Mouse (Mus musculus) forebrain, embryonic 15.5 days (tissue): ENCODE data around the gene Asb8. TPM values are rescaled to one million over a fixed set of nuclear protein-coding genes. Genes with fewer than 3 reads are reported as not detected.

Source experiments
- ATAC-seq: fragments of 200-750 bp; cut with Nextera tagmentation; replicated peaks from 2 replicates; pipeline ENCODE4 v1.8.0; 2017; ENCODE audit warnings: mild to moderate bottlenecking, moderate TSS enrichment, moderate library complexity
- H3K27ac ChIP-seq: fragments of 300-500 bp; sonication (generic); replicated peaks from 2 replicates; pipeline ENCODE4 v1.5.1; 2015; ENCODE audit warnings: mild to moderate bottlenecking, inconsistent platforms
- H3K27me3 ChIP-seq: fragments of 300-500 bp; sonication (generic); 2 replicates; pipeline ENCODE4 v1.6.1; 2015; ENCODE audit warnings: inconsistent platforms
- H3K36me3 ChIP-seq: fragments of 300-500 bp; sonication (generic); 2 replicates; pipeline ENCODE4 v1.6.1; 2015; ENCODE audit warnings: mild to moderate bottlenecking, inconsistent platforms
- H3K4me1 ChIP-seq: fragments of 300-500 bp; sonication (generic); 2 replicates; pipeline ENCODE4 v1.6.1; 2015; ENCODE audit warnings: inconsistent platforms
- H3K4me2 ChIP-seq: fragments of 300-500 bp; sonication (generic); replicated peaks from 2 replicates; pipeline ENCODE4 v1.6.1; 2015; ENCODE audit warnings: mild to moderate bottlenecking, inconsistent platforms
- H3K4me3 ChIP-seq: fragments of 300-500 bp; sonication (generic); 2 replicates; pipeline ENCODE4 v1.5.1; 2015; ENCODE audit warnings: mild to moderate bottlenecking, inconsistent platforms
- H3K9ac ChIP-seq: fragments of 300-500 bp; sonication (generic); replicated peaks from 2 replicates; pipeline ENCODE4 v1.6.1; 2015; ENCODE audit warnings: mild to moderate bottlenecking, inconsistent platforms
- H3K9me3 ChIP-seq: fragments of 300-500 bp; sonication (generic); 2 replicates; pipeline ENCODE4 v1.6.1; 2016; ENCODE audit warnings: inconsistent platforms
- WGBS: fragments of 180-500 bp; shearing (Covaris S2); methylation state at CpG from one replicate; pipeline ENCODE4 v1.1.7; 2015; ENCODE audit warnings: mixed read lengths; 5-methylcytosine and 5-hydroxymethylcytosine counted together
- polyA plus RNA-seq: library from polyadenylated mRNA; unstranded; fragments of >200 nt; fragmentation: Nextera tagmentation; extraction: Ambion mirVana; gene quantifications from 2 replicates; pipeline ENCODE4 v1.2.1, GENCODE M21; 2015

Gene Asb8
- polyA plus RNA-seq, 1 experiment from 2014 or later: 45.0 TPM

GRCm38 (mm10) chr15:98170917-98171316 is 5.5 kb upstream of the Asb8 start:
- peaks cover 37% of the 10 kb centered on the region for H3K4me1 ChIP-seq
- H3K4me2 ChIP-seq: 0 out of 2 replicates have a peak overlapping the region, but pooled peaks have one; percentile 86
- 67% methylated on average over 9 of the region's 9 CpGs for WGBS
- H3K27me3 ChIP-seq: peaks cover 25% of the 10 kb centered on the region; the same call in 1 of the 2 replicates
- H3K9me3 ChIP-seq: no peaks in the 10 kb centered on the region
- no peak for ATAC-seq
- H3K4me3 ChIP-seq: no peak overlapping the region
- no peaks in the 10 kb centered on the region for H3K36me3 ChIP-seq
- no peak overlapping the region for H3K9ac ChIP-seq
- H3K27ac ChIP-seq: no peak overlapping the region

- H3K27me3 ChIP-seq: peaks cover 25% of the 10 kb centered on the region; the same call in 1 of the 2 replicates
- 31% methylated on average over 7 of the region's 7 CpGs for WGBS
- H3K4me2 ChIP-seq: peak overlapping the region; percentile 86
- peaks cover 37% of the 10 kb centered on the region for H3K4me1 ChIP-seq
- H3K27ac ChIP-seq: no peak overlapping the region
- no peaks in the 10 kb centered on the region for H3K36me3 ChIP-seq
- ATAC-seq: no peak
- H3K9me3 ChIP-seq: no peaks in the 10 kb centered on the region
- H3K9ac ChIP-seq: 0 out of 2 replicates have a peak overlapping the region, but pooled peaks have one; percentile 4
- H3K4me3 ChIP-seq: peak overlapping the region; percentile 68
These were observed 4.9 kb upstream of the Asb8 start for GRCm38 (mm10) chr15:98170365-98170764.

- 4% methylated on average over 19 of the region's 19 CpGs for WGBS
- H3K27ac ChIP-seq: no peak overlapping the region
- ATAC-seq: no peak
- H3K4me2 ChIP-seq: peak overlapping the region; percentile 86
- H3K36me3 ChIP-seq: no peaks in the 10 kb centered on the region
- peaks cover 25% of the 10 kb centered on the region; the same call in 1 of the 2 replicates for H3K27me3 ChIP-seq
- no peaks in the 10 kb centered on the region for H3K9me3 ChIP-seq
- H3K4me3 ChIP-seq: peak overlapping the region; percentile 68
- H3K4me1 ChIP-seq: peaks cover 32% of the 10 kb centered on the region
- peak overlapping the region; percentile 82 for H3K9ac ChIP-seq
These were observed 3.2 kb upstream of the Asb8 start for GRCm38 (mm10) chr15:98168622-98169004.

- Histone ChIP-seq H3K4me1 (peaks cover 30% of the 10 kb centered on the region), H3K9me3 (no peaks in the 10 kb centered on the region), H3K9ac (peak overlapping the region; percentile 82), H3K27me3 (peaks cover 25% of the 10 kb centered on the region; the same call in 1 of the 2 replicates), H3K4me3 (peak overlapping the region; percentile 68), H3K27ac (peak overlapping the region; percentile 97), H3K4me2 (peak overlapping the region; percentile 86), H3K36me3 (no peaks in the 10 kb centered on the region)
- peak; percentile 97 for ATAC-seq
- WGBS: under 1% methylated on average over 69 of the region's 69 CpGs
These were observed 2.5 kb upstream of the Asb8 start for GRCm38 (mm10) chr15:98167645-98168621.

GRCm38 (mm10) chr15:98166963-98167644 is 1.7 kb upstream of the Asb8 start, which contains the start of gene Ccdc184:
Gene Ccdc184 (plus strand): TSS chr15:98167158.
- H3K4me3 ChIP-seq: peak within 1 kb of the TSS; percentile 68
- peak within 1 kb of the TSS; percentile 97 for H3K27ac ChIP-seq
- no peaks in the 10 kb centered on the region for H3K36me3 ChIP-seq
- peak within 1 kb of the TSS; percentile 86 for H3K4me2 ChIP-seq
- peak within 1 kb of the TSS; percentile 82 for H3K9ac ChIP-seq
- peak; percentile 78 for ATAC-seq
- H3K4me1 ChIP-seq: peaks cover 30% of the 10 kb centered on the region
- peaks cover 22% of the 10 kb centered on the region; the same call in 1 of the 2 replicates for H3K27me3 ChIP-seq
- H3K9me3 ChIP-seq: no peaks in the 10 kb centered on the region
- under 1% methylated on average over 17 of the region's 18 CpGs for WGBS

GRCm38 (mm10) chr15:98162561-98162960 is 2.9 kb downstream of the Asb8 start:
- no peak for ATAC-seq
- Histone ChIP-seq H3K27me3 (no peaks in the 10 kb centered on the region), H3K27ac (no peak overlapping the region), H3K4me2 (no peak overlapping the region), H3K9me3 (no peaks in the 10 kb centered on the region), H3K36me3 (no peaks in the 10 kb centered on the region), H3K4me1 (peaks cover 6% of the 10 kb centered on the region), H3K4me3 (no peak overlapping the region), H3K9ac (no peak overlapping the region)
- 74% methylated on average over 4 of the region's 4 CpGs for WGBS

- no peak overlapping the region for H3K4me3 ChIP-seq
- H3K9me3 ChIP-seq: no peaks in the 10 kb centered on the region
- no peaks in the 10 kb centered on the region for H3K4me1 ChIP-seq
- ATAC-seq: no peak
- no peaks in the 10 kb centered on the region for H3K27me3 ChIP-seq
- H3K9ac ChIP-seq: no peak overlapping the region
- H3K36me3 ChIP-seq: no peaks in the 10 kb centered on the region
- no peak overlapping the region for H3K4me2 ChIP-seq
- whole genome bisulfite sequencing: 52% methylated on average over 19 of the region's 19 CpGs
- H3K27ac ChIP-seq: no peak overlapping the region
These were observed 4.2 kb downstream of the Asb8 start for GRCm38 (mm10) chr15:98161026-98161805.

- no peak overlapping the region for H3K4me3 ChIP-seq
- H3K9ac ChIP-seq: no peak overlapping the region
- H3K36me3 ChIP-seq: no peaks in the 10 kb centered on the region
- no peaks in the 10 kb centered on the region for H3K4me1 ChIP-seq
- WGBS: 74% methylated on average over 1 of the region's 1 CpGs
- no peaks in the 10 kb centered on the region for H3K27me3 ChIP-seq
- no peak overlapping the region for H3K4me2 ChIP-seq
- no peaks in the 10 kb centered on the region for H3K9me3 ChIP-seq
- ATAC-seq: no peak
- no peak overlapping the region for H3K27ac ChIP-seq
These were observed 8.2 kb downstream of the Asb8 start for GRCm38 (mm10) chr15:98157253-98157652.

- H3K4me3 ChIP-seq: no peak overlapping the region
- WGBS: 78% methylated on average over 4 of the region's 4 CpGs
- ATAC-seq: no peak
These were observed 9.5 kb downstream of the Asb8 start for GRCm38 (mm10) chr15:98155944-98156343.

GRCm38 (mm10) chr15:98155272-98155671 is 10.2 kb downstream of the Asb8 start:
- Histone ChIP-seq H3K4me3 (no peak overlapping the region), H3K27me3 (no peaks in the 10 kb centered on the region), H3K27ac (no peak overlapping the region), H3K36me3 (no peaks in the 10 kb centered on the region), H3K9ac (no peak overlapping the region), H3K4me1 (no peaks in the 10 kb centered on the region), H3K9me3 (no peaks in the 10 kb centered on the region), H3K4me2 (no peak overlapping the region)
- WGBS: 92% methylated on average over 5 of the region's 5 CpGs
- no peak for ATAC-seq

More at GRCm38 (mm10) chr15:98155944-98156343, 9.5 kb downstream of the Asb8 start:
- Histone ChIP-seq H3K4me1 (no peaks in the 10 kb centered on the region), H3K9ac (no peak overlapping the region), H3K27ac (no peak overlapping the region), H3K27me3 (no peaks in the 10 kb centered on the region), H3K9me3 (no peaks in the 10 kb centered on the region), H3K4me2 (no peak overlapping the region), H3K36me3 (no peaks in the 10 kb centered on the region)

- no peaks in the 10 kb centered on the region for H3K27me3 ChIP-seq
- 82% methylated on average over 3 of the region's 3 CpGs for WGBS
- no peaks in the 10 kb centered on the region for H3K36me3 ChIP-seq
- H3K27ac ChIP-seq: no peak overlapping the region
- no peak overlapping the region for H3K9ac ChIP-seq
- ATAC-seq: no peak
- no peak overlapping the region for H3K4me2 ChIP-seq
- no peaks in the 10 kb centered on the region for H3K9me3 ChIP-seq
- H3K4me3 ChIP-seq: no peak overlapping the region
- H3K4me1 ChIP-seq: no peaks in the 10 kb centered on the region
These were observed 10.8 kb downstream of the Asb8 start for GRCm38 (mm10) chr15:98154631-98155030.
